Mouse (Mus musculus): ENCODE measurements around the gene Sptbn4.

- peak; percentile 52; the same call in 1 of the 2 replicates for TF ChIP-seq CTCF (IDR thresholded peaks at IDR 0.05; ENCODE audit: extremely low read depth, insufficient read depth, insufficient read length, insufficient replicate concordance)
- no peak for TF ChIP-seq POLR2A (IDR thresholded peaks at IDR 0.05; ENCODE audit: low read depth, low read length)
These were observed 38.9 kb downstream of the Sptbn4 start for GRCm38 (mm10) chr7:27408379-27409176.

Measured in spleen, adult 2 months (tissue).